Mouse (Mus musculus) c-Kit-positive CD71-positive TER-119-negative erythroid progenitor cells, embryonic 14.5 days (primary cell): ENCODE data around the gene Tbc1d10b.
A peak's percentile ranks its signal among the peaks of the same experiment; 100 is the strongest.

Experiments
- DNase-seq: peaks from one replicate; pipeline ENCODE4 v3.0.0-alpha.2; 2013; ENCODE audit warnings: low read depth

The Tbc1d10b gene

GRCm38 (mm10) chr7:127224616-127225015 lies 16.3 kb upstream of the Tbc1d10b start:
- no peak for DNase-seq

DNA sequence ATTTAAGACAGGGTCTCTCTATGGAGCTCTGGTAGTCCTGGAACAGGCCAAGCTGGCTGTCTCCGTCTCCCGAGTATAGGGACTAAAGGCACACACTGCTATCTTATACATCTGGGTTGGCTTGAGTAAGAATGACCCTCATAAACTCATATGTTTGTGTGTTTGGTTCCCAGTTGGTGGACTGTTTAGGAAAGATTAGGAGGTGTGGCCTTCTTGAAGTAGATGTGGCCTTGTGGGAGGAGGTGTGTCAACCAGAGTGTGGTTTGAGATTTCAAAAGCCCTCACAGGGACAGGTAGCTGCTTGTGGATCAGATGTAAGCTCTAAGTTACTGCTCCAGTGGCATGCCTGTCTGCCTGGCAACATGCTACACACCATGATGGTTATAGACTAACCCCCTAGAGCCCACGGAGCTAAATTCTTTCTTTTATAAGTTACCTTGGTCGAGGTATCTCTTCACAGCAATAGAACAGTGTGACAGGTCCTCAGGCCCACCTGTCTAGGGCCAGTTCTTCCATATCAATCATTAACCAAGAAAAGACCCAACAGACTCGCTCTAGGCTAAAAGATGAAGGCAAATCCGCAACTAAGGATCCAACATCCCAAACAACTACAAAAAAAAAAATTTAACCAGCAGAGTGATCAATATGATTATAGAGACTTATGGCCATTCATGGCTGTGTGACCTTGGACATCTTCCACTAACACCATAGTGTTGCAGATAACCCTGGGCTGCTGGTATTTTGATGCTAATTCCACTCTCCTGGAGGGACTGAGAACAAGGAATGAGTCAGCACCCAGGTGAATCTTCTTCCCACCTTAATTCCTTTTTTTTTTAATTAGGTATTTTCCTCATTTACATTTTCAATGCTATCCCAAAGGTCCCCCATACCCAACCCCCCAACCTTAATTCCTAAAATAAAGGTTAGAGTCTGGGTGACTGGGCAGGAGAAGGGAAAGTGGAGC lies 15.5 kb upstream of the Tbc1d10b start:
- DNase-seq = no peak

GRCm38 (mm10) chr7:127223106-127223505 lies 14.8 kb upstream of the Tbc1d10b start:
- no peak for DNase-seq

DNA sequence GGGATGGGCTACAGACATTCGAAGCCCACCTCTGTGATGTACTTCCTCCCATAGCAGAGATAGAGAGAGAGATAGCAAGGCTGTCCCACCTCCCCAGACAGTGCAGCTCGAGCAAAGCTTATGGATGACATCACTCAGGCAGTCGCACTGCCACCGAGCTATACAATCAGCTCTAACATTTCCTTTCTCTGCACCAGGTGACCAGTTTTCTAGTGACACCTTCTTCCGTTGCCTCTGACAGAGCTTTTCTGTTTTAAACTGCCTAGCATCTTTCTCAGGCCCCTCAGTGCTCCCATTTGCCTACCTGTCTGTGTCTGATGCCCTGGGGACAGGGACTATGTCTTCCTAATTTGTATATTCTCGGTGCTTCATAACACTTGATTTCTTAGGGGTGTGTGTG lies 12.2 kb upstream of the Tbc1d10b start:
- DNase-seq = no peak

DNA sequence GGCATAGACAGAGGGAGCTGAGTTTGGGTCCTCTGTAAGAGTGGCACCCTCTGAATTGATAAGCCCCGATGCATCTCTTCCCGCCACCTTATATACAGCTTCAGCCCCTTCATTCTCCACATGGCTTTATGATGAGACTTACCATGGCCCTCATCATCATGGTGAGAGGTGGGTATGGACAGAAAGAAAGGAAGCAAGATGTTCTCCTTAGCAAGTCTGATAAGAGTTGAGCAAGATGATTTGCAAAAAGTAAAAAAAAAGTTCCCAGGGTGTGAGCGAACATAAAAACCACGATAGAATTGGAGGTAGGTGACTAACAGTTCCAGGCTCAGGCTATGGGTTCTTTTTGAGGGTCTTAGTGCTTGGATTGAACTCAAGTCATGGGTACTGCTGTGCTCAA lies 10.4 kb upstream of the Tbc1d10b start:
- DNase-seq = no peak

DNA sequence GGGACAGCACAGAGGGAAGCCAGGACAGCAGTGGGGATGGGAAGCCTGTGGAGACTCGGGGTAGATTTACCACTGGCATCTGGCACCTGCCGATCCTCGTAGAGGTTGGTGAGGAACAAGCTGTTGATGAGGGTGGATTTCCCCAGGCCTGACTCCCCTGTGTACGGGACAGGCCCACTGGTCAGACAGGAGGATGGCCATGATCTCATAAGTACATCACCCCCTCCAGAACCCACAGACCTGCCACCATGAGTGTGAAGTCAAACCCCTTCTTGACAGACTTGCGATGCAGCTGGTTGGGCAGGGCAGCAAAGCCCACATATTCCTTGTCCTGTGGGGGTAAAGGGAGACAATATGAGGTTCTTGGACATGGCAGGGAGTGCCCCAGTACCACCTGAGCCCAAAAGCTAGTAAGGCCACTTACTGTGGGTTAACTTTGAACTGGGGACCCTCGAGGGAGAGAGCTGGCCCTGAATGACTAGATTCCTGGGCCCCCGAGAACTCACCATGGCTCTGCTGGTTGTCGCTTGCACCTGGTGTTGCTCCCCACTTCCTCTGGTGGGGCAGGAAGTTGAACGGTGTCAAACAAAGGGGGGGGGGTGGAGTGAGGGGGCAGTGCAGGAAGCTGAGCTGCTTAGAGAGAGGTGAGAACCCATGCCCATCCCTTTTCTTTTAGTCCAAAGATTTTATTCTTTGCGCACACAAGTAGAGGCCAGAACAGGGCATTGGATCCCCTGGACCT lies 9.8 kb upstream of the Tbc1d10b start:
- no peak for DNase-seq

- no peak for DNase-seq
These were observed 9.2 kb upstream of the Tbc1d10b start for GRCm38 (mm10) chr7:127217475-127217874.

GRCm38 (mm10) chr7:127216307-127216706 lies 8.0 kb upstream of the Tbc1d10b start:
- no peak for DNase-seq

GRCm38 (mm10) chr7:127214981-127215871 lies 7.0 kb upstream of the Tbc1d10b start:
- no peak for DNase-seq

- DNase-seq = no peak
These were observed 6.3 kb upstream of the Tbc1d10b start for GRCm38 (mm10) chr7:127214521-127214920.

GRCm38 (mm10) chr7:127213930-127214329 lies 5.7 kb upstream of the Tbc1d10b start:
- no peak for DNase-seq

DNA sequence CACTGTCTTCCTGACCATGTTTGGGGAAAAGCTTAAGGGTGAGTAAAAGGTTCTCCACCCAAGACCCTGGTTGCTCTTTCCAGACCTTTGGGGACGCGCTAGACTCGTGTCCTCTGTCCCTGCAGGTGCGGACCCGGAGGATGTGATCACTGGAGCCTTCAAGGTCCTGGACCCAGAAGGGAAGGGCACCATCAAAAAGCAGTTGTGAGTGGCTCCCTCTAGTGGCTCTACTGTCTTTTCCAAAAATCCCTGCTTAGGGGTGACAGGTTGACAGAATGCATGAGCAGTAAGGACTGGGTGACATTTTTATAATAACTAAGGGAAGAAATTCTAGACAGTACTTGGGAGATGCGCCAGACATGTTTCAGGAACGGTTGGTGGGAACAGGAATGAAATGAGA lies 5.2 kb upstream of the Tbc1d10b start:
- no peak for DNase-seq

DNA sequence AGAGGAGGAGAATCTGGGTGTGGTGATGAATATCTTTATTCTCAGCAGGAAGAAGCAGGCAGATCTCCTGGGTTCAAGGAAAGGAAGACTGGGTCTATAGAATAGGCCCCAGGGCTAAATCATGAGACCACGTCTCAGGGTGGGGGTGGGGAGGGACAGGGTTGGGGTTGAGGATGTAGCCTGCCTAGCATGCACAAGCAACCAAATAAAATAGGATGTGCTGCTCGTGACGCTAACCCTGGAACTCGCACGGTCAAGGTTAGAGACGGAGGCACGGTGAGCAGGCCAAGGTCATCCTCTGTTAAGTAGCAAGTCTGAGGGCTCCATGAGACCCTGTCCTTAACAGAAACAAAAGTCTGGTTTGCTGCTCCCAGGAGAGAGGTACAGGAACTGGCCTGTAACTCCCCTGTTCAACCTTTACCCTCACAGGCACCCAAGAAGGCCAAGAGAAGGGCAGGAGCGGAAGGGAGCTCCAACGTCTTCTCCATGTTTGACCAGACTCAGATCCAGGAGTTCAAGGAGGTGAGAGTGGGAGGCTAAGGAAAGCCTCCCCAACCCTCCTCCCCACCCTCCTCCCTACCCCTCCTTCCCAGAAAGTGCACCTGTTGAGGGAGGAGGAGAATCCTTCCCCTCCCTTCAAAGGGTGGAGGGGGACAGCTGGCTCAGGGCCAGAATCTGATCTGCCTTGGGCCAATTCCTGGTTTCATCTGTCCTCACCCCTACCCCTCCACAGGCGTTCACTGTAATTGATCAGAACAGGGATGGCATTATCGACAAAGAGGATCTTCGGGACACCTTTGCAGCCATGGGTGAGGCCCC lies 4.4 kb upstream of the Tbc1d10b start:
- no peak for DNase-seq

DNA sequence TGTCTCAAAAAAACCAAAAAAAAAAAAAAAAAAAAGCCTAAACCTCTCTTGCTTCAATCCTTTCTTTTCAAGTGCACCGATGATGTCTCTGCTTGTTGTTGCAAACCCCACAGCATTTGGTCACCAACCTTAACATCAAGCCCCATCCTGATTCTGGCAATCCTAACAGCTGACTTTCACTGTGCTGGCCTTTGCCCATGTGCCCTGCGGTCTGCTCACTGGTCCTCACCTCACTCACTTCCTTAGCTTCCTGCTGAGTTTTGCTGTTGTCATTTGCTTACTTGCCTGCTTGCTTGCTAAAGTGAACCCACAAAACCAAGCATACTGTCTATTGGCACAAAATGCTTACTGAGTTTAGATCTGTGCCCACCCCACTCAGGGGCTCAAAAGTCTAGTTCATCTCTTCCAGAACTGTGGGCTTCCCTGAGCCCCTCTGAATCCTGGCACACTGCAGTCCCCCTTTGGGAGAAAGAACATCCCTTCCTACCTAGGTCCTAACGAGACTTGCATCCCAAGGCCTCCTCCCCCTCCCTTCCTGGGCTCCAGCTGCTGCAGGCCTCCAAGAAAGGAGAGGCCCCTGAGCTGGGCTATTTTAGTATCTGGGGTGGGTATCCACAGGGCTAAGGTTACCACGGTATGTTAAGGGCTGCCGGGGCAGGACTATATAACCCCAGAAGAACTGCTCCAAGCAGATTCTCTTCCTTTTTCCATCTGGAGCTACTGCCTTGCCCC lies 2.9 kb upstream of the Tbc1d10b start:
- no peak for DNase-seq

DNA sequence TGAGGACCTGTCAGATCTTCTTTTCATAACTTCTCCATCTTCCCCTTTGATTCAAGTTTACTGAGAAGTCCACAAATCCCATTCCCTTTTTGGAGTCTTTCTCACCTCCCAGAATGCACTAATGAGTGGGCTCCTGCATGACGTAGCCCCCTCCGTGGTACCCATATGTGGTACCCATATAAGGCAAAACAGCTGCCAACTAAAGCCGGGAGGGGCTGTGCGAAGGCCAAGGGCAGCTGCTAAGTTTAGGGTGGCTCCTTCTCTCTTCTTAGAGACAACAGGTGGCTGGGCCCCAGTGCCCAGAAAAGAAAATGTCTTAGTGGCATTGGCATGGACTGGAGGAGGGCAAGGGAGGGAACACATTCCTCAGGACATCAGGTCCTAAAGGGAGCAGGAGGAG lies 2.0 kb upstream of the Tbc1d10b start:
- DNase-seq = no peak

DNA sequence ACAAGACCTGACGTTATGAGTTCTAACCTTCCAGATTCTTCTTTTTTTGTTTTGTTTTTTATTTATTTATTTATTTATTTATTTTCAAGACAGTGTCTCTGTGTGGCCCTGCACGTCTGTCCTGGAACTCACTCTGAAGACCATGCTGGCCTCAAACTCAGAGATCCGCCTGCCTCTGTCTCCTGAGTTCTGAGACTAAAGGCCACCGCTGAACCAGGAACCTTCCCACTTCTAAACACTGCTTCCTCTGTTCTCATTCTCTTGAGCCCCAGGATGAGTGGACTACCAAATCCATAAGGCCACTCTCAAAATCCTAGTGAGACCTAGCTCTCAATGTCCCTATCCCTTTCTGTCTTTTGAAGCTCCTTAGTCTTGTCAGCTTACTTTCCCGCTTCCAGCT lies 1.6 kb upstream of the Tbc1d10b start:
- no peak for DNase-seq

DNA sequence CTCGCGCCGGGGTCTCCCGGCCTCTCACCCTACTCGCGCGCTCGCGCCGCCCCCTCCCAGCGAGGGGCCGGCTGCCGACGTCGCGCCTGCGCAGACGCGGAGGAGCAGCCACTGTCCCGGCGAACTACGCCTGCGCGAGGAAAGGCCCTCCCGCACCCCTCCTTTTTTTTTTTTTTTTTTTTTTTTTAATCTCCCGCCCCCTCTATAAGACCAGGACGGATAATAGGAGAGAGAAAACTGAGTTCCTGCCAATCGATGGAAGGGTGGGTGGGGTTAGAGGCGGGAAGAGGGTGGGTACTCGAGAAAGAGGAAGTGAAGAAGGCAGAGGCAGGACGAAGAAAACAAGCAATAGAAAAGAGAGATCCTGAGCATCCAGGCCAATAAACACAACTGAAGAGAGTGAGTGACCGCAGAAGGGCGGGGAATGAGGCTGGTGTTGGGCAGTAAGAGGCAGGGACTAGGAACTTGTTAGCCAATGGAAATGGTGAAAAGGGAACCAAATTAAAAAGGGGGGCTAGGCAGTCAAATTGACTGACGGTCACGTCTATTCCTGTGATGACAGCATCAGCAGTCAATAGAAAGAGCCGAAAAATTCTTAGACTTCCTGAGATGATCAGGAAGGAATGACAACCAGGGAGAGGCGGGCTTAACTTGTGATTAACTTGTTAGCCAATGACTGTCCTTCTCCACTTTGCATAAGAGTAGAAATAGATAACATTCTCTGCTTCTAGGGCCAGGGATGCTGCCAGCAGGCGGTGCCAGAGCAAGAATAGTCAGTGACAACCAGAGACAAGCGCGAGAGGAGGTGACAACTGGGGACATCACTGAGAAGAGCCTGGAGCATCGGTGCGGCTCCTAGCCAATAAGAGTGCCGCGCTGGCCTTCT lies 528 bp upstream of the Tbc1d10b start, which contains the start of gene Mylpf:
Gene Mylpf (plus strand): TSS at position 338 of the 886 bp plus-strand sequence.
- peak; percentile 95 for DNase-seq

GRCm38 (mm10) chr7:127207374-127208294 lies 634 bp downstream of the Tbc1d10b start:
- no peak for DNase-seq
